Mouse (Mus musculus) kidney, adult 8-10 months (tissue): Measurements from ENCODE around the gene Dnajc12.
"Not testable (repeated sequence)": the region's sequence is repeated elsewhere in the genome, so short reads cannot be mapped to it uniquely, and the experiment has no call there.

Source experiments
- DNase-seq, 2 experiments: peaks; one replicate each; pipeline ENCODE4 v3.0.0; 2022

The Dnajc12 gene

DNA sequence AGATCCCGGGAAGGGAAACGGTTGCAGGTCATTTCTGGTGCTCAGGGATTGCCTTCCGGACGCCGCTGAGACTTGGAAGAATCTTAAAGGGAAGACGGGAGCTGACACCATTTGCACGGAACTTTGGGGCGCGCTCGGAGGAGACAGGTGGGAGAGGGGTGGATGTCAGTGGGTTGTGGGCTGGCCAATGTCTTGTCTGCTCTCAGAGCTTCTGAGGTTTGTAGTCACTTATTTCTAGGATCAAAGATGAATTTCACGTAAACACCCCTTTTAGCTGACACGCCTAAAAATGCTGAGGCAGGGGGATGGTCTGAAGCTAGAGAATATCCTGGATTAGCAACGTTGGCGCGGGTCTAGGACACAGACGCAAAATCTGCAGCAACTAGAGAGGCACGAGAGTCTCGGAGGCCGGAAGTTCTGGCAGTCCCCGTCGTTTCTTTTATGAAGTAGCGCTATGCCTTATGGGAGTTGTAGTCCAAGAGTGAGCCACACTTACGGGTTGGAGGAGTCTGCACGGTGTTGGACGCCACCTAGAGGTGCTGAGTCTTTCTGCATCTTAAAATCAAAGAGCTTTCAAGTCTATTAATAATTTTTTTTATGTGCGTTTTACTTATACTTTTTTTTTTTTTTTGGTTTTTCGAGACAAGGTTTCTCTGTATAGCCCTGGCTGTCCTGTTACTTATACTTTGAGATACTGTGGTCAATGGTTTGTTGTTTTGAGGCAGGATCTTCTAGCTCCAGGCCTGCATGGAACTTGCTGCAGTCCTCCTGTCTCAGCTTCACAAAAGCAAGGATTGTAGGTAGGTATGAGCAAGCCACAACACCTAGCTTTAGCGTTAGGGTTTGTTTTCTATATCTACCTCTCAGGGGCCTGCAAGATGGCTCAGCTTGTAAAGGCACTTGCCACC is at the start of gene Dnajc12:
Gene Dnajc12 (plus strand): TSS at position 72 of the 908 bp plus-strand sequence.
- peak; percentile 76 to 88 for DNase-seq

DNA sequence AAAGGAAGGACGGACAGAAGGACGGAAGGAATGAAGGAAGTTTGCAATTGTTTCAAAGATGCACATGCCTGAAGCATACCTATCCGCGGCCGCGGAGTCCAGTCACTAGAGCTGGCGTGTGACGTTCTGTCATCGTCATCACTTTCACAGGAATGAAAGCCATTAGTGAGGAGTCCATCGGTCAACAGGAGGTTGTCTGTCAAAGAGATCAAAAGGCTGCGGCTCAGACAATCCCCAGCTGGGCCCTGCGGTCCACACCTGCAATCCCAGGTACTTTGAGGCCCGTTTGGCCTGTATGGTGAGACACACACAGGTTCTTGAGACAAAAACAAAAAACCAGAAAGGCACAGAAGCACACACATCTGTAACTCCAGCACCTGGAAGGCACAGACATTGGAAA is 45.3 kb upstream of the Dnajc12 start:
- DNase-seq = peak; percentile 29 to 62

GRCm38 (mm10) chr10:63337326-63337725 is 44.9 kb upstream of the Dnajc12 start:
- no peak for DNase-seq

DNA sequence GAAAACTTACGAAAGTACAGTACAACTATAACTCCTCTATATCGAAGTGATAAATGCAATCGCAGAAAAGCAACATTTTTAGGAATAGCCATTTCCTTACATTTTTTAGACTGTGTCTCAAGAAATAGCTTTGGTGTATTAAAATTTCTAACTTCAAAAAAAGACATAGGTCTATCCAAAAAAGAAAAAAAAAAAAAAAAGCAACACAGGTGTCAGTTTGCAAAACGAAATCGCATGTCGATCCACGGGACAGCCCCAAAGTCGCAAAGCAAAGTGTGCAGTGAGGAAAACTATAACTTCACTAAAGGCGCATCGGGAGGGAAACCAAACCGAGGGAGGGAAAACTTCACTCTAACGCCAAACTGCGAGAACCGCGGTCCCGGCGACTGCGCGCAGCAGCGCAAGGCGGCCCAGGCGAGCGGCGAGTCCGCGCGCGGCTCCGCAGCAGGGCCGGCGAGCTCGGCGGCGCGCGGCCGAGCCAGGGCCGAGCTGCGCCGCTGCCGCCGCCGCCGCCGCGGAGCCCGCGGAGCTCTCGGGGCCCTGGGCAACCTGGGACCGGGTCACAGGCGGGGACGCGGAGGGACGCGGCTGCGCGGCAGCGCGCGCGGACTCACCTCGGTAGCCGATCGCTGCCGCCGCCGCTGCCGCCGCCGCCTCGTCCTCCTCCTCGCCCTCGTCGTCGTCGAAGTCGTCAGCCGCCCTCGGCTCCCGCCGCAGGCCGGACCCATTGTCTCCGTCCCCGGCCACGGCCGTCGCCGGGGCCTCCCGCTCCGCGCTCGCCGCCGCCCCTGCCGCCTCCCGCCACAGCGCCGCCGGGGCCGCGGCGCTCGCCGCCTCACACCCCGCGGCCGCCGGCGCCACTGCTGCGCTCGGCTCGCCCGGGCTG is 44.0 kb upstream of the Dnajc12 start:
- peak; percentile 33 to 37 for DNase-seq

GRCm38 (mm10) chr10:63338914-63339643 is 43.2 kb upstream of the Dnajc12 start:
- DNase-seq = peak; percentile 86 to 87

DNA sequence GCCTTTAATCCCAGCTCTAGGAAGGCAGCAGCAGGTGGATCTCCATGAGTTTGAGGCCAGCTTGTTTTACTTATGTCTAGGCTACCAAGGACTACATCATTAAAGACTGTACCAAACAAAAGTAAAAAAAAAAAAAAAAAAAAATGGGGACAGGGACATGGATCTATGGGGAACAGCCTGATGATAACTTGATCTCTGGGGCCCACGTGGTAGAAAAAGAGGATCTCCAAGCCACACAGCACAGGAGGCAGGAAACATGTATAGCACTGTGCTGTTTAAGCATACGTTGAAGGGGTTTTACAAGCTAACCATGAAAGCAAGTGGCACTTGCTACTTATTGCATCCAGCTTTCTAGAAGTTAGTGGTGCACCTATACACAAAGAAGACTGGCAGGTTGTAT is 40.9 kb upstream of the Dnajc12 start:
- no peak for DNase-seq

DNA sequence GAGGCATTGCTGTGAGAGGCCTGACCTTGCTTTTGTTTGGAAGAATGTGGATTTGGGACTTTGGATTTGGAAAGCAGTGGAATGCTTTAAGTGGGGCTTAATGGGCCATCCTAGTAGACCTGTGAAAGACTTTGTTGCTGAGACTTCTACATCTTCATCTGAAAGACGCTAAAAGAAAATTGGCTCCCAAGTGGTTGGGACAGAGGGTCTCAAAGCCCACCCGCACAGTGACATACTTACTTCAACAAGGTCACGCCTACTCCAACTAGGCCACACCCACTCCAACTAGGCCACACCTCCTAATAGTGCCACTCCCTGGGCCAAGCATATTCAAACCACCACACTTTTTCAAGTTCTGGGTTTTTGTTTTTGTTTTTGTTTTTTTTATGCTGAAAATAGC is 37.5 kb upstream of the Dnajc12 start:
- no peak for DNase-seq

DNA sequence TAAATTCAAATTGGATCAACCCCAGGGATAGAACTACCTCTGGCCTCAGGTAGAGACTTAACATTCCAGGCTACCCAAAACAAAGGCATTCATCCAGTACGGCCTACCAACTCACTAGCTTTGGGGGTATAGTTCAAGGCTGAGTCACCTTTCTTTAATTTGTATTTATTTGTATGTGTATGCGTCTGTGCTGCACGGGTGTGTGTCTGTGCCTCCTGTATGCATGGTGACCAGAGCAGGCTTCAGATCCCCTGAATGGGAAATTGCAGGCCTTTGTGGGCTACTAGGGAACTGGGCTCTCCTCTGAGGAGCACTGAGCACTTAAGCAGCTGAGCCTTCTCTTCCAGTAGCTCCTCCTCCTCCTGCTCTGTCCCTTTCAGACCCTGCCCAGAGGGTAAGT is 34.0 kb upstream of the Dnajc12 start:
- DNase-seq = no peak

DNA sequence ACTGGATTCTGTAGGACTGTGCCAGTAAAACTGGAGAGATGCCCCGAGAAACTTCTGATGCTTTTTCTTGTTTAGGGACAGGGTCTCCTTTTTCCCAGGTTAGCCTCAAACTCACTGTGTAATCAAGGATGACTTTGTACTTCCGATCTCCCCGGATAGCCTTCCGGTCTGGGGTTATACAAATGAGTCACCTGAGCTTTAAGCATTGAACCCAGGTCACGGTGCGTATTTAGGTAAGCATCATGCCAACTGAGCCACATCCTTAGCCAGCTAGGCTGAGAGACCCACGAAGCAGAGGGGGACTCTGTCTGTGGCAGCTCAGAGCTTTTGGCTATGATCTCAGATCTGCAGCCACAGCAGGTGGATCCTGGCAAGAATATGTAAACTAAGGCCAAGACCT is 31.6 kb upstream of the Dnajc12 start:
- DNase-seq = no peak

DNA sequence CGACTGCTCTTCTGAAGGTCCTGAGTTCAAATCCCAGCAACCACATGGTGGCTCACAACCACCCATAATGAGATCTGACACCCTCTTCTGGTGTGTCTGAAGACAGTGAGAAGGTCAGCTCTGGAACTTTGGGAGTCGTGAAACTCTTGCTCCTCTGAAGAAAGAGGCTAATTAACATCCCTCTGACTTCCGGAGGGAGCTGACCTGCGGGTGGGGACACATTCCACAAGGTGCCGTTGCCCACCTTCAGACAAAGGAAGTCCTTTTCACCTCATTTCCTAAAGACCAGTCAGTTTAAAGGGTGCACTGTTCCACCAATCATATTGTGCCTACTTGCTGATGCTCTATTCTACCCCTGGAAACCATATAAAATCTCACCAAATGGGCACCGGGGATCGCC is 31.1 kb upstream of the Dnajc12 start:
- not testable (repeated sequence) for DNase-seq

- DNase-seq = no peak
These were observed 30.1 kb upstream of the Dnajc12 start for GRCm38 (mm10) chr10:63352111-63352510.

DNA sequence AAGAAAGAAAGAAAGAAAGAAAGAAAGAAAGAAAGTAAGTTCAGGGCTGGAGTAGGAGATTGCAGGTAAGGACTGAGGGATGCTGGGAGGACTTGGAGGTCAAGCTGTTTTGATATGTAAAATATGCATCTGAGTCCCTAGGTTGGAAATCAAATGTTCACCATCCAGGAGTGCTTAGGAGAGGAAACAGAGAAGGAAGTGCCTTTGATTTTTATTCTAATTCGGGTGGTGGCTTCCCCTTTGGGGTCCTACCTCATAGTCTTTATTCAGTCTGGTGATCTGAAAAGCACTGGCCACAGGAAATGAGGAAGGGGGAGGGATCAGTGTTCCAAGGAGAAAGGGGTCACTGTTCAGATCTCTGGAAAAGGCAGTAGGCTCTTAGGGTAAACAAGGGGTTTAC is 21.7 kb upstream of the Dnajc12 start:
- DNase-seq = no peak

GRCm38 (mm10) chr10:63365918-63366455 is 16.3 kb upstream of the Dnajc12 start:
- no peak for DNase-seq

- peak; percentile 16 to 61 for DNase-seq
These were observed 14.9 kb upstream of the Dnajc12 start for GRCm38 (mm10) chr10:63367386-63367785.

- no peak for DNase-seq
These were observed 14.2 kb upstream of the Dnajc12 start for GRCm38 (mm10) chr10:63368041-63368440.

GRCm38 (mm10) chr10:63376303-63376702 is 5.9 kb upstream of the Dnajc12 start:
- no peak for DNase-seq

GRCm38 (mm10) chr10:63377468-63377867 is 4.8 kb upstream of the Dnajc12 start:
- DNase-seq = peak in 1 of 2 experiments; percentile 67

DNA sequence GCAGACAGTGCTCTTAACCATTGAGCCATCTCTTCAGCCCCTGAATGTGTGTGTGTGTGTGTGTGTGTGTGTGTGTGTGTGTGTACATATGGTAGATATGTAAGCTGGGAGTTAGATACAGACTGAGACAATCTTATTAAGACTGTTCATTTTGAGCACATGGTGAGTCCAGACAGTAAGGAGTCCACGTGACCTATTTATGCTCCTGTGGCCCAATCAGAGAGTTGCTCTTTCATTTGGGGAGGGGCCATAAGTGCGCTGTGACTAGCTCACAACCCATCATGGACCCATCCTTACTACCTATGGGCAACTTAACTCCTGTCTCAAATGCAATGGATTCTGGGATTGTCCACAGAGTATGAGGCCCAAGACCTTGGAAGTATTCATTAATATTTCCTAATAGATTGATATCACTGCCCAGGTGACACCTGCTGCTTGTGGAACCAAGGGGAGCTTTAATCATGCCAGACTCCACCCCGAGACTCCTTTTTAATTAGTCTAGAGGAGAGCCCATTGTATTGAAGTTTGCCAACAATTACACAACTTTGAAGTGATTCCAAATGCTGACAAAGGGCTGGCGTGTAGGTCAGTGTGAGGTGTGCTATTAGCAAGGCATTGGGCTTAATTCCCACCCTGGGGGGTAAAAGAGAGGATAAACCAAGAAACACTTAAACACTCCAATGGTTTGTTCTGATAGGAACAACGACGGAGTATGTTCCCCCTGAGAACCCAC is 3.1 kb upstream of the Dnajc12 start:
- no peak for DNase-seq

DNA sequence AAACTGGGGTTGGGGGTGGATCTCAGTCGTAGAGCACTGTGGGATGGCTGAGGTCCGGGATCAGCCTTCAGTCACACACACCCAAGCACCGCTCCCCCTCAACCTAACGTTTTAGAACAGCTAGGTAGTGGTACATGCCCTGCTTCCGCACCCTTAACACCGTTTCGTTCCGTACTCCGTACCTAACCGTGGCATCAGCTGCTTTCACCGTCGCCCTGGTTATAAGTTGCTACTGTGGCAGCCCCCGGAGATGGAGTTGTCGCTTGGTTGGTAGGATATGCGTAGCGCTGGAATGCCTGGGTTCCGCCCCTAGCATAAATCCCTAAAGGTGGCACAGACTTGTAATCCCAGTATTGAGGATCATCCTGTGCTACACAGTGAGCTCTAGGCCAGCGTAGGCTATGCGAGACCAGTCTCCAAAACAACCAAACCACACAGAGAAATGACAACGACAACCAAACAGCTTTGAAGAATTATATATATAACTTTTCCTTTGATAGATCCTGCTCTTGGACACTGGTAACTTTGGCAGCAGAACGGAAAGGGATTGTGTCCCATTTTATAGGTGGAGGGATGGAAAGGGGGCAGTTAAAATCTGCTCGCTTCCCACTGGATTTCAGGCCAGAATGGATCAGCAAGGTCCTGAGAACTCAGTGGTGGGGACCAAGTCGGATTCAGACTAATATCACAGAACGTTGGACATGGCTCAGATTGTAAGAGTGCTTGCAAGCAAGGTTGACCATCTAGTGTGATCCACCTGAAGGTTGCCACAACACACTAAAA is 554 bp upstream of the Dnajc12 start, which contains the start of gene Sirt1:
Gene Sirt1 (minus strand): TSS at position 207 of the 783 bp plus-strand sequence.
- DNase-seq = no peak

GRCm38 (mm10) chr10:63385897-63386296 is 3.7 kb downstream of the Dnajc12 start:
- not testable (repeated sequence) for DNase-seq

GRCm38 (mm10) chr10:63386444-63386843 is 4.2 kb downstream of the Dnajc12 start:
- peak; percentile 83 to 88 for DNase-seq
